Mouse (Mus musculus): ENCODE measurements around the gene Gm11639.

Gm11639 gene

GRCm38 (mm10) chr11:104663241-104663877, 22.1 kb upstream of the Gm11639 start:
- TF ChIP-seq GATA4 (IDR thresholded peaks at IDR 0.05; ENCODE audit: insufficient replicate concordance, low read length), result no peak

GRCm38 (mm10) chr11:104663878-104664261, 21.6 kb upstream of the Gm11639 start:
- no peak for TF ChIP-seq GATA4 (IDR thresholded peaks at IDR 0.05; ENCODE audit: insufficient replicate concordance, low read length)

GRCm38 (mm10) chr11:104664441-104664840, 21.1 kb upstream of the Gm11639 start:
- TF ChIP-seq GATA4 (IDR thresholded peaks at IDR 0.05; ENCODE audit: insufficient replicate concordance, low read length), result no peak

- no peak for TF ChIP-seq GATA4 (IDR thresholded peaks at IDR 0.05; ENCODE audit: insufficient replicate concordance, low read length)
Observed at GRCm38 (mm10) chr11:104667399-104667798, 18.1 kb upstream of the Gm11639 start.

- no peak for TF ChIP-seq GATA4 (IDR thresholded peaks at IDR 0.05; ENCODE audit: insufficient replicate concordance, low read length)
Observed at GRCm38 (mm10) chr11:104673412-104673811, 12.1 kb upstream of the Gm11639 start.

GRCm38 (mm10) chr11:104674768-104675167, 10.7 kb upstream of the Gm11639 start:
- no peak for TF ChIP-seq GATA4 (IDR thresholded peaks at IDR 0.05; ENCODE audit: insufficient replicate concordance, low read length)

GRCm38 (mm10) chr11:104693235-104693634, 7.7 kb downstream of the Gm11639 start:
- TF ChIP-seq GATA4 (IDR thresholded peaks at IDR 0.05; ENCODE audit: insufficient replicate concordance, low read length), result no peak

GRCm38 (mm10) chr11:104704097-104704496, 18.6 kb downstream of the Gm11639 start:
- TF ChIP-seq GATA4 (IDR thresholded peaks at IDR 0.05; ENCODE audit: insufficient replicate concordance, low read length), result no peak

- no peak for TF ChIP-seq GATA4 (IDR thresholded peaks at IDR 0.05; ENCODE audit: insufficient replicate concordance, low read length)
Observed at GRCm38 (mm10) chr11:104707084-104707483, 21.6 kb downstream of the Gm11639 start.

- no peak for TF ChIP-seq GATA4 (IDR thresholded peaks at IDR 0.05; ENCODE audit: insufficient replicate concordance, low read length)
Observed at GRCm38 (mm10) chr11:104744995-104745568, 59.6 kb downstream of the Gm11639 start.

GRCm38 (mm10) chr11:104765762-104766161, 80.3 kb downstream of the Gm11639 start:
- no peak for TF ChIP-seq GATA4 (IDR thresholded peaks at IDR 0.05; ENCODE audit: insufficient replicate concordance, low read length)

- TF ChIP-seq GATA4 (IDR thresholded peaks at IDR 0.05; ENCODE audit: insufficient replicate concordance, low read length), result no peak
Observed at GRCm38 (mm10) chr11:104767068-104767467, 81.6 kb downstream of the Gm11639 start.

GRCm38 (mm10) chr11:104768072-104768471, 82.6 kb downstream of the Gm11639 start:
- no peak for TF ChIP-seq GATA4 (IDR thresholded peaks at IDR 0.05; ENCODE audit: insufficient replicate concordance, low read length)

GRCm38 (mm10) chr11:104778796-104779195, 93.3 kb downstream of the Gm11639 start:
- no peak for TF ChIP-seq GATA4 (IDR thresholded peaks at IDR 0.05; ENCODE audit: insufficient replicate concordance, low read length)

- no peak for TF ChIP-seq GATA4 (IDR thresholded peaks at IDR 0.05; ENCODE audit: insufficient replicate concordance, low read length)
Observed at GRCm38 (mm10) chr11:104944723-104945122, 259.2 kb downstream of the Gm11639 start.

GRCm38 (mm10) chr11:104952349-104952748, 266.8 kb downstream of the Gm11639 start:
- TF ChIP-seq GATA4 (IDR thresholded peaks at IDR 0.05; ENCODE audit: insufficient replicate concordance, low read length), result no peak

- no peak for TF ChIP-seq GATA4 (IDR thresholded peaks at IDR 0.05; ENCODE audit: insufficient replicate concordance, low read length)
Observed at GRCm38 (mm10) chr11:104967862-104968261, 282.4 kb downstream of the Gm11639 start.
